Comparison of ENCODE assay signal across 24 mouse cellular contexts in the genomic region with DNA sequence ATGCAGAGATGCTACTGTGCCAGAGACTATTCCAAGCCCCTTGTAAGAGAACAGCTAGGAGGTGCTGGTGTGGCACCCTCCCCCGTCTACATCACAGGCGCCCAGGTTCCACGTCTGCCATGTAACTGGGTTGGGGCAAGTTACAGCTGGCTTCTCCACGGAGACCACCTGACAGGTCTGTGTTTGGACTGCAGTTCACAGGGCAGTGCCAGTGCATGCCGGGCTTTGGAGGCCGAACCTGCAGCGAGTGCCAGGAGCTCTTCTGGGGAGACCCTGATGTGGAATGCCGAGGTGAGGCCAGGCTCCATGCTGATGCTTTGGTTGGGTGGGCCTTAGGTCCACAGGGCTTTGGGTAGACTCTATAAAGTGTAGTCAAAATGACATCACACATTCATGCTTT. TPM values are rescaled to one million over a fixed set of nuclear protein-coding genes. Genes with fewer than 3 reads are reported as not detected.
"Had no signal": no experiment of that assay in that cellular context is flagged by ENCODE, and none has a peak within 500 bp of the region (broad histone marks: within the 10 kb centered on the region; RNA-seq: fewer than 3 reads in every experiment).

No protein-coding gene starts in this region.

- H3K9ac ChIP-seq: heart, embryonic 12.5 days; hindbrain, embryonic 12.5 days; hindbrain, embryonic 14.5 days; intestine, embryonic 15.5 days; kidney, embryonic 15.5 days; limb, embryonic 12.5 days; liver, embryonic 13.5 days; liver, embryonic 15.5 days had no signal

- H3K27ac ChIP-seq: gastrocnemius, adult 2 months; hindbrain, embryonic 10.5 days; hindbrain, embryonic 12.5 days; hindbrain, embryonic 14.5 days; intestine, embryonic 15.5 days; kidney, embryonic 15.5 days; layer of hippocampus, adult 2 months; limb, embryonic 10.5 days; limb, embryonic 12.5 days; liver, embryonic 13.5 days; liver, embryonic 15.5 days had no signal

- H3K4me3 ChIP-seq: gastrocnemius, adult 2 months; heart, embryonic 10.5 days; heart, embryonic 12.5 days; hindbrain, embryonic 10.5 days; hindbrain, embryonic 12.5 days; intestine, embryonic 15.5 days; kidney, embryonic 15.5 days; layer of hippocampus, adult 2 months; limb, embryonic 10.5 days; limb, embryonic 12.5 days; liver, embryonic 13.5 days; liver, embryonic 15.5 days had no signal

- ATAC-seq: inflammation-experienced regulatory T-cells, adult 6 months; intestine, embryonic 15.5 days; intestine, postnatal 0 days had no signal

- H3K36me3 ChIP-seq: hindbrain, embryonic 12.5 days; liver, embryonic 13.5 days; liver, embryonic 15.5 days had no signal

- H3K4me2 ChIP-seq: heart, embryonic 12.5 days; hindbrain, embryonic 12.5 days; hindbrain, embryonic 14.5 days; intestine, embryonic 15.5 days; kidney, embryonic 15.5 days; limb, embryonic 12.5 days; liver, embryonic 11.5 days; liver, embryonic 13.5 days; liver, embryonic 15.5 days had no signal

- H3K4me1 ChIP-seq: intestine, embryonic 15.5 days; kidney, embryonic 15.5 days; limb, embryonic 12.5 days; liver, embryonic 13.5 days; liver, embryonic 15.5 days had no signal

- DNase-seq: gastrocnemius, adult 2 months; gastrocnemius, postnatal 10 days; gastrocnemius, postnatal 25 days; heart, postnatal 4 days; kidney, adult 18-20 months; kidney, adult 8-10 months; kidney, postnatal 10 days; kidney, postnatal 4 days; liver; liver, embryonic 13.5 days had no signal

- H3K9me3 ChIP-seq: heart, embryonic 10.5 days; heart, embryonic 12.5 days; hindbrain, embryonic 10.5 days; hindbrain, embryonic 12.5 days; intestine, embryonic 15.5 days; kidney, embryonic 15.5 days; limb, embryonic 10.5 days; limb, embryonic 12.5 days; liver, embryonic 13.5 days; liver, embryonic 15.5 days had no signal

- H3K27me3 ChIP-seq: heart, embryonic 12.5 days; hindbrain, embryonic 12.5 days; intestine, embryonic 15.5 days; kidney, embryonic 15.5 days; limb, embryonic 12.5 days; liver, embryonic 13.5 days; liver, embryonic 15.5 days had no signal

RNA-seq across cellular contexts. Expression of a gene that starts 42.7 kb away (rescaled TPM):
- polyA plus RNA-seq: inflammation-experienced regulatory T-cells, adult 6 months had no signal
